Mouse (Mus musculus) embryonic stem cell, embryonic (primary cell): ENCODE data around the gene Prkca.
"Not testable (repeated sequence)": the region's sequence is repeated elsewhere in the genome, so short reads cannot be mapped to it uniquely, and the experiment has no call there.

ENCODE experiments used
- CTCF ChIA-PET, 4 experiments: fragments of 300-600 bp in 2 of 4; fragments of 350-600 bp in 2 of 4; sonication (Branson Sonifier 250); formaldehyde crosslinking; loops; one replicate each; lab custom pipeline; 2022; ENCODE audit warnings: inconsistent platforms in 2 of 4; lab: Charles Lee
- POLR2A ChIA-PET, 4 experiments: fragments of 300-600 bp in 2 of 4; fragments of 350-600 bp in 2 of 4; sonication (Branson Sonifier 250); formaldehyde crosslinking; loops; one replicate each; lab custom pipeline; 2022; ENCODE audit warnings: antibody characterized with exemption in 4 of 4, inconsistent platforms in 1 of 4; lab: Charles Lee

The Prkca gene

GRCm38 (mm10) chr11:108093248-108093647, 250.5 kb downstream of the Prkca start:
- CTCF ChIA-PET: interaction anchor here in 1 of 4 experiments (0.5 kb wide), 1 partner anchor 94 kb away, joined by 3 read pairs; no protein-coding TSS in a partner anchor
- POLR2A ChIA-PET: no interaction called here

- POLR2A ChIA-PET: no interaction called here
- CTCF ChIA-PET: no interaction called here
Measured at GRCm38 (mm10) chr11:108091238-108091637, 252.5 kb downstream of the Prkca start.

- POLR2A ChIA-PET: no interaction called here
- CTCF ChIA-PET: no interaction called here
Measured at GRCm38 (mm10) chr11:108090706-108091105, 253.0 kb downstream of the Prkca start.

GRCm38 (mm10) chr11:108088063-108088462, 255.7 kb downstream of the Prkca start:
- ChIA-PET CTCF (no interaction called here), POLR2A (no interaction called here)

- POLR2A ChIA-PET, CTCF ChIA-PET: not testable (repeated sequence)
Measured at GRCm38 (mm10) chr11:108087105-108087700, 256.5 kb downstream of the Prkca start.

GRCm38 (mm10) chr11:108082673-108083072, 261.1 kb downstream of the Prkca start:
- CTCF ChIA-PET: no interaction called here
- POLR2A ChIA-PET: interaction anchor here in 1 of 4 experiments (0.7 kb wide), 1 partner anchor 275 kb away, joined by 3 read pairs; no protein-coding TSS in a partner anchor

GRCm38 (mm10) chr11:108079946-108080650, 263.6 kb downstream of the Prkca start:
- ChIA-PET POLR2A (no interaction called here), CTCF (no interaction called here)

- ChIA-PET CTCF (no interaction called here), POLR2A (no interaction called here)
Measured at GRCm38 (mm10) chr11:108079454-108079853, 264.3 kb downstream of the Prkca start.

GRCm38 (mm10) chr11:108077514-108077913, 266.2 kb downstream of the Prkca start:
- POLR2A ChIA-PET: interaction anchor here in 1 of 4 experiments (0.6 kb wide), 1 partner anchor 270 kb away, joined by 3 read pairs; no protein-coding TSS in a partner anchor

GRCm38 (mm10) chr11:108072606-108073243, 271.0 kb downstream of the Prkca start:
- ChIA-PET CTCF (no interaction called here), POLR2A (no interaction called here)

More at GRCm38 (mm10) chr11:108077514-108077913, 266.2 kb downstream of the Prkca start:
- CTCF ChIA-PET: no interaction called here

- CTCF ChIA-PET: no interaction called here
- POLR2A ChIA-PET: no interaction called here
Measured at GRCm38 (mm10) chr11:108071230-108071629, 272.5 kb downstream of the Prkca start.

- CTCF ChIA-PET: interaction anchor here in 1 of 4 experiments (0.5 kb wide), 1 partner anchor 538 kb away, joined by 12 read pairs; no protein-coding TSS in a partner anchor
- POLR2A ChIA-PET: interaction anchor here in 1 of 4 experiments (0.8 kb wide), 1 partner anchor 1500 kb away, joined by 4 read pairs; no protein-coding TSS in a partner anchor
Measured at GRCm38 (mm10) chr11:108070038-108070437, 273.7 kb downstream of the Prkca start.

- ChIA-PET POLR2A (no interaction called here), CTCF (no interaction called here)
Measured at GRCm38 (mm10) chr11:108068430-108068829, 275.3 kb downstream of the Prkca start.

GRCm38 (mm10) chr11:108067161-108067560, 276.6 kb downstream of the Prkca start:
- POLR2A ChIA-PET: interaction anchor here in 1 of 4 experiments (0.6 kb wide), 1 partner anchor 215 kb away, joined by 4 read pairs; no protein-coding TSS in a partner anchor

GRCm38 (mm10) chr11:108064401-108064800, 279.3 kb downstream of the Prkca start:
- CTCF ChIA-PET: interaction anchor here in 2 of 4 experiments (0.5 kb wide), 2 partner anchors 53 to 322 kb away, joined by 3 to 7 read pairs; no protein-coding TSS in a partner anchor

More at GRCm38 (mm10) chr11:108067161-108067560, 276.6 kb downstream of the Prkca start:
- CTCF ChIA-PET: no interaction called here

GRCm38 (mm10) chr11:108063096-108063495, 280.6 kb downstream of the Prkca start:
- ChIA-PET POLR2A (interaction anchor here in 2 of 4 experiments (0.7 kb wide), 2 partner anchors 111 to 125 kb away, joined by 3 read pairs; no protein-coding TSS in a partner anchor), CTCF (interaction anchor here in 3 of 4 experiments (0.6 to 0.7 kb wide), 3 partner anchors 34 to 1658 kb away, joined by 3 to 4 read pairs (median 3); no protein-coding TSS in a partner anchor)

More at GRCm38 (mm10) chr11:108064401-108064800, 279.3 kb downstream of the Prkca start:
- POLR2A ChIA-PET: no interaction called here

- ChIA-PET POLR2A (interaction anchor here in 1 of 4 experiments (0.6 kb wide), 1 partner anchor 128 kb away, joined by 4 read pairs; no protein-coding TSS in a partner anchor), CTCF (interaction anchor here in 2 of 4 experiments (0.6 kb wide), 2 partner anchors 191 to 317 kb away, joined by 3 to 5 read pairs; no protein-coding TSS in a partner anchor)
Measured at GRCm38 (mm10) chr11:108061571-108062479, 281.9 kb downstream of the Prkca start.

GRCm38 (mm10) chr11:108057138-108057537, 286.6 kb downstream of the Prkca start:
- ChIA-PET POLR2A (interaction anchor here in 1 of 4 experiments (1.0 to 1.4 kb wide), 2 partner anchors 8 to 58 kb away, joined by 3 to 4 read pairs; no protein-coding TSS in a partner anchor), CTCF (interaction anchor here in 1 of 4 experiments (0.6 kb wide), 1 partner anchor 595 kb away, joined by 3 read pairs; no protein-coding TSS in a partner anchor)
